Mouse (Mus musculus) frontal cortex, postnatal 14 days (tissue): ENCODE results near the gene Il1rapl2.

ENCODE experiments used
- DNase-seq, 2 experiments: peaks; one replicate each; pipeline ENCODE4 v3.0.0; 2022; ENCODE audit warnings: low spot score in 2 of 2

The Il1rapl2 gene

GRCm38 (mm10) chrX:137570321-137571195 lies at the start of gene Il1rapl2:
Gene Il1rapl2, plus strand, starts transcription at chrX:137570608.
- no peak for DNase-seq

GRCm38 (mm10) chrX:137548348-137548747 lies 22.1 kb upstream of the Il1rapl2 start:
- no peak for DNase-seq

GRCm38 (mm10) chrX:137569472-137570188 lies 778 bp upstream of the Il1rapl2 start:
- no peak for DNase-seq

- DNase-seq, result no peak
Observed at GRCm38 (mm10) chrX:137582656-137583055, 12.2 kb downstream of the Il1rapl2 start.

GRCm38 (mm10) chrX:137620697-137621096 lies 50.3 kb downstream of the Il1rapl2 start:
- DNase-seq, result no peak

GRCm38 (mm10) chrX:137667011-137667410 lies 96.6 kb downstream of the Il1rapl2 start:
- DNase-seq, result no peak

GRCm38 (mm10) chrX:137687974-137688373 lies 117.6 kb downstream of the Il1rapl2 start:
- DNase-seq, result no peak

- DNase-seq, result no peak
Observed at GRCm38 (mm10) chrX:137700006-137700405, 129.6 kb downstream of the Il1rapl2 start.

GRCm38 (mm10) chrX:137755537-137755936 lies 185.1 kb downstream of the Il1rapl2 start:
- no peak for DNase-seq

- no peak for DNase-seq
Observed at GRCm38 (mm10) chrX:137805484-137806200, 235.2 kb downstream of the Il1rapl2 start.

GRCm38 (mm10) chrX:137806231-137807114 lies 236.1 kb downstream of the Il1rapl2 start:
- no peak for DNase-seq

- no peak for DNase-seq
Observed at GRCm38 (mm10) chrX:137809526-137809925, 239.1 kb downstream of the Il1rapl2 start.

GRCm38 (mm10) chrX:137812151-137812550 lies 241.7 kb downstream of the Il1rapl2 start:
- DNase-seq, result no peak

GRCm38 (mm10) chrX:137848936-137849335 lies 278.5 kb downstream of the Il1rapl2 start:
- DNase-seq, result no peak

GRCm38 (mm10) chrX:137923490-137923889 lies 353.1 kb downstream of the Il1rapl2 start:
- no peak for DNase-seq

GRCm38 (mm10) chrX:137926835-137927234 lies 356.4 kb downstream of the Il1rapl2 start:
- DNase-seq, result no peak

GRCm38 (mm10) chrX:137947741-137948140 lies 377.3 kb downstream of the Il1rapl2 start:
- DNase-seq, result no peak

GRCm38 (mm10) chrX:137971306-137971705 lies 400.9 kb downstream of the Il1rapl2 start:
- DNase-seq, result no peak

GRCm38 (mm10) chrX:138043113-138043512 lies 472.7 kb downstream of the Il1rapl2 start:
- no peak for DNase-seq

GRCm38 (mm10) chrX:138103954-138104353 lies 533.5 kb downstream of the Il1rapl2 start:
- no peak for DNase-seq

GRCm38 (mm10) chrX:138104668-138105067 lies 534.3 kb downstream of the Il1rapl2 start:
- DNase-seq, result no peak
